Mouse (Mus musculus): ENCODE results near the gene Psmc3. TPM values are rescaled to one million over a fixed set of nuclear protein-coding genes. Genes with fewer than 3 reads are reported as not detected.

The Psmc3 gene
- polyA plus RNA-seq, 1 experiment = 124 TPM

GRCm38 (mm10) chr2:91086392-91087237 lies 32.8 kb downstream of the Psmc3 start:
- TF ChIP-seq POLR2A (IDR thresholded peaks at IDR 0.05; ENCODE audit: borderline replicate concordance, low read depth, low read length) = no peak
- no peak for TF ChIP-seq CTCF (IDR thresholded peaks at IDR 0.05; ENCODE audit: low read depth, low read length)
- Histone ChIP-seq H3K27ac (ENCODE audit: insufficient read depth, low read depth, low read length) (peak overlapping the region; percentile 99), H3K4me1 (ENCODE audit: control insufficient read depth, insufficient read depth, low read length) (peaks cover 68% of the 10 kb centered on the region), H3K4me3 (ENCODE audit: insufficient read depth, low read length) (peak overlapping the region; percentile 38)

DNA sequence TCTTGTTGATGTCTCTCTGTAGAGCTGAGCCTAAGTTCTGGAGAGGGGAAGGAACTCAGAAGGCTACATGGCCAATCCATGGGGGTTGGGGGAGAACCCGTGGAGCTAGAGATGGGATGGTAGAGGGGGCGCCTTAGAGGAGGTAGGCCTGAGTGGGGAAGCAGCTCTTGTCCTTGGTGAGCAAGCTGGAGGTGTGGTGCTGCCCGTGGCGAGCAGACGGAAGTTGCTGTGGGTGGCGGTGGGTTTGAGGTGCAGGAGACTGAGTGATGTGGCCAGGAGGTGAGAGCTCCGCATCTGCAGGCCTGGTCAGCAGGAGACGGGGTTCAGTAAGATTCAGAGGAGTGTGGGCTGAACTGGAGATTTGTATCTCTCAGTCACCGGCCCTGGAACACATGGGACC lies 33.6 kb downstream of the Psmc3 start:
- no peak overlapping the region for H3K4me3 ChIP-seq (ENCODE audit: insufficient read depth, low read length)
- H3K4me1 ChIP-seq (ENCODE audit: control insufficient read depth, insufficient read depth, low read length) = peaks cover 76% of the 10 kb centered on the region
- peak overlapping the region; percentile 99 for H3K27ac ChIP-seq (ENCODE audit: insufficient read depth, low read depth, low read length)
- TF ChIP-seq CTCF (IDR thresholded peaks at IDR 0.05; ENCODE audit: low read depth, low read length) (no peak), POLR2A (IDR thresholded peaks at IDR 0.05; ENCODE audit: borderline replicate concordance, low read depth, low read length) (no peak)

DNA sequence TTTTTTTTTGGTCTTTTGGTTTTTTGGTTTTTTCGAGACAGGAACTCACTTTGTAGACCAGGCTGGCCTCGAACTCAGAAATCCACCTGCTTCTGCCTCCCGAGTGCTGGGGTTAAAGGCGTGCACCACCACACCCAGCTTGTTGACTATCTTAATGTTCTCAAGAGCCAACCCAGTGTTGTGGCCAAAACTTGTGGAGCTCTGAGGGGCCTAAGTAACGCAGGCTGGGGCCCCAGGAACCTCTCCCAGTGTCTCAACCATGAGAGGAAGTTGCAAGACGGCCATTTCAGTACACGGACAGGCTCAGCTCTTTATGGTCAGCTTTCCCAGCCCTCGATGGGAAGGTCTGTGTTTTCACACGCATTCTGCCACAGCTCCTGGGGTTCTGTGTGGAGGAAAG lies 35.2 kb downstream of the Psmc3 start:
- H3K4me1 ChIP-seq (ENCODE audit: control insufficient read depth, insufficient read depth, low read length) = peaks cover 77% of the 10 kb centered on the region
- TF ChIP-seq CTCF (IDR thresholded peaks at IDR 0.05; ENCODE audit: low read depth, low read length) (no peak), POLR2A (IDR thresholded peaks at IDR 0.05; ENCODE audit: borderline replicate concordance, low read depth, low read length) (no peak)
- H3K27ac ChIP-seq (ENCODE audit: insufficient read depth, low read depth, low read length) = peak overlapping the region; percentile 62
- H3K4me3 ChIP-seq (ENCODE audit: insufficient read depth, low read length) = no peak overlapping the region

GRCm38 (mm10) chr2:91090208-91090607 lies 36.4 kb downstream of the Psmc3 start:
- Histone ChIP-seq H3K4me3 (ENCODE audit: insufficient read depth, low read length) (no peak overlapping the region), H3K27ac (ENCODE audit: insufficient read depth, low read depth, low read length) (no peak overlapping the region), H3K4me1 (ENCODE audit: control insufficient read depth, insufficient read depth, low read length) (peaks cover 71% of the 10 kb centered on the region)
- TF ChIP-seq CTCF (IDR thresholded peaks at IDR 0.05; ENCODE audit: low read depth, low read length) (no peak), POLR2A (IDR thresholded peaks at IDR 0.05; ENCODE audit: borderline replicate concordance, low read depth, low read length) (no peak)

DNA sequence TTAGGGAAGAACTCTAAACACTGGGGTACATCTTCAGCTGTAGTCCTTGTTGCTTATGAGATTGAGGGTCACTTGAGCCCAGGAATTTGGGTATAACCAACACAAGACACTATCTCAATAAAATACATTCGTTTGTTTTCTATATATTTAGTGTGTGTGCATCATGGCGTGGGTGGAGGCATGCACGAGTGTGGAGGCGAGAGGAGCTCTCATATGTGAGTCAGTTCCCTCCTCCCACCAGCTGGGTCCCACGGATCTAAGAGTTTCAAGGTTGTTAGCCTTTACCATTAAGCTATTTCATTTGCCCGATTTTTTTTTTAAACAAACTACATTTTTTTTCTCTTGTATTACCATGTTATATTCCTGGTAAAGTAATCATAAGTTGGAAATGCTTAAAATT lies 37.0 kb downstream of the Psmc3 start:
- no peak for TF ChIP-seq POLR2A (IDR thresholded peaks at IDR 0.05; ENCODE audit: borderline replicate concordance, low read depth, low read length)
- no peak for TF ChIP-seq CTCF (IDR thresholded peaks at IDR 0.05; ENCODE audit: low read depth, low read length)
- no peak overlapping the region for H3K27ac ChIP-seq (ENCODE audit: insufficient read depth, low read depth, low read length)
- peaks cover 67% of the 10 kb centered on the region for H3K4me1 ChIP-seq (ENCODE audit: control insufficient read depth, insufficient read depth, low read length)
- no peak overlapping the region for H3K4me3 ChIP-seq (ENCODE audit: insufficient read depth, low read length)

GRCm38 (mm10) chr2:91096524-91096923 lies 42.7 kb downstream of the Psmc3 start:
- Histone ChIP-seq H3K4me1 (ENCODE audit: control insufficient read depth, insufficient read depth, low read length) (peaks cover 30% of the 10 kb centered on the region), H3K4me3 (ENCODE audit: insufficient read depth, low read length) (peak overlapping the region; percentile 98), H3K27ac (ENCODE audit: insufficient read depth, low read depth, low read length) (peak overlapping the region; percentile 92)
- TF ChIP-seq POLR2A (IDR thresholded peaks at IDR 0.05; ENCODE audit: borderline replicate concordance, low read depth, low read length) (no peak), CTCF (IDR thresholded peaks at IDR 0.05; ENCODE audit: low read depth, low read length) (no peak)

DNA sequence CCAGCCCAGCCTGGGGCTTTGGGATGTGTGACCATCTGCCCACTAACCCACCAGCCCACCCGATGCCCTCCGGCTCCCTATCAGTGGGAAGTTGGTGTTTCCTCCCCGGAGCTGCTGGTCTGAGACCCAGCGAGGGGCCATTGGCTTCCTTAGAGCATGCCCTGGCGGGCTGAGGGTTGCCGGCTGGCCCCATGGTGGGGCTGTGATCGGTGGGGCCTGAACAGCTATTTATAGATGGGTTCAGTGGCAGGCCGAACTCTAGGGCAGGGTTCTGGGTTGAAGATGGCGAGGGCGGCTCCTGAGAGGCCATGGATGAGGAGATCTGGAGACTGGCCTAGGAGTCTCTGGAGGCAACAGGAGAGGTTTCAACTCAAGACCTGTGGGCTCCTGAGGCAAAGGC lies 43.2 kb downstream of the Psmc3 start:
- Histone ChIP-seq H3K4me3 (ENCODE audit: insufficient read depth, low read length) (peak overlapping the region; percentile 98), H3K27ac (ENCODE audit: insufficient read depth, low read depth, low read length) (peak overlapping the region; percentile 92), H3K4me1 (ENCODE audit: control insufficient read depth, insufficient read depth, low read length) (peaks cover 26% of the 10 kb centered on the region)
- no peak for TF ChIP-seq CTCF (IDR thresholded peaks at IDR 0.05; ENCODE audit: low read depth, low read length)
- TF ChIP-seq POLR2A (IDR thresholded peaks at IDR 0.05; ENCODE audit: borderline replicate concordance, low read depth, low read length) = no peak; the same call in 1 of the 2 replicates

DNA sequence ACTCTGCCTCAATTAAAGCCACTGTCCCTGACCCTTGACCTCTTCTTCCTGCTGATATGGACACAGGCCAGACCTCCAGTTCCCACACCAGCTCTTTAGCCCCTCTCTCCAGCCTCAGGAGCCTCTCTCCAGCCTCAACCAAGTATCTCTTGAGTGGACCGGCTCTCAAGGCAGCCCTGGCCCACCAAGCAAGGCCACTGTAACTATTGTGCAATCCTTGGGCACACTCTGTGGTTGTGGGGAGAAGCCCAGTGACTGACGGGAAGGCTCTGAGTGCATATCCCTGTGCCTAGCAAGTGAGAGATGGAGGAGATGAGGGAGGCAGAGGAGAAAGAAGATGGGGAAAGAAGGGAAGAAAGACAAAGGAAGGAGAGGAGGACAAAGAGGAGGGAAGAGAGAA lies 44.3 kb downstream of the Psmc3 start:
- peaks cover 20% of the 10 kb centered on the region for H3K4me1 ChIP-seq (ENCODE audit: control insufficient read depth, insufficient read depth, low read length)
- H3K4me3 ChIP-seq (ENCODE audit: insufficient read depth, low read length) = peak overlapping the region; percentile 98
- TF ChIP-seq POLR2A (IDR thresholded peaks at IDR 0.05; ENCODE audit: borderline replicate concordance, low read depth, low read length) (no peak), CTCF (IDR thresholded peaks at IDR 0.05; ENCODE audit: low read depth, low read length) (no peak)
- peak overlapping the region; percentile 92 for H3K27ac ChIP-seq (ENCODE audit: insufficient read depth, low read depth, low read length)

GRCm38 (mm10) chr2:91101124-91101740 lies 47.4 kb downstream of the Psmc3 start:
- H3K4me3 ChIP-seq (ENCODE audit: insufficient read depth, low read length) = no peak overlapping the region
- TF ChIP-seq CTCF (IDR thresholded peaks at IDR 0.05; ENCODE audit: low read depth, low read length) (peak; percentile 79), POLR2A (IDR thresholded peaks at IDR 0.05; ENCODE audit: borderline replicate concordance, low read depth, low read length) (no peak)
- H3K27ac ChIP-seq (ENCODE audit: insufficient read depth, low read depth, low read length) = peak overlapping the region; percentile 27; the same call in 1 of the 2 replicates
- peaks cover 18% of the 10 kb centered on the region for H3K4me1 ChIP-seq (ENCODE audit: control insufficient read depth, insufficient read depth, low read length)

DNA sequence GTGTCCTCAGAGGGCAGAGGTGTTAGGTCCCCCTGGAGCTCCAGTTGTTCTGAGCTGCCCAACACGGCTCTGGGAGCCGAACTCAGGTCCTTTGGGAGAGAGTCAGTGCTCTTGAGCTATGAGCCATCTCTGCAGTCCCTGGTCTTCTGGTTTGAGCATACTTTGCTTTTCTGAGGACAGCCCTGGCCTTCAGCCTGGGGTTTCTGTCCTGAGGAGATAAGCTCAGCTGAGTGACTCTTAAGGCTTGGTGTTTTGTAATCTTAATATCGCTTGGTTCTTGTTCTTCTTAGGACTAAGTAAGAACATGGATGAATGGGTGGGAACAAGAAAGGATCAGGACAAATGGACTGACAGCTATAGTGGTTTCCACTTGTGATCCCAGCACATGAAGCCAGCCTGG lies 54.3 kb downstream of the Psmc3 start:
- TF ChIP-seq CTCF (IDR thresholded peaks at IDR 0.05; ENCODE audit: low read depth, low read length) (no peak), POLR2A (IDR thresholded peaks at IDR 0.05; ENCODE audit: borderline replicate concordance, low read depth, low read length) (no peak)
- Histone ChIP-seq H3K4me1 (ENCODE audit: control insufficient read depth, insufficient read depth, low read length) (peaks cover 40% of the 10 kb centered on the region), H3K4me3 (ENCODE audit: insufficient read depth, low read length) (no peak overlapping the region), H3K27ac (ENCODE audit: insufficient read depth, low read depth, low read length) (no peak overlapping the region)
